Mouse (Mus musculus) heart, postnatal 0 days (tissue): ENCODE results near the gene Myo1g.

Experiments used
- CTCF ChIP-seq: IDR thresholded peaks from 2 replicates; pipeline ENCODE4 v1.5.1; 2016; ENCODE audit warnings: antibody characterized with exemption, control low read depth, low read depth
- EP300 ChIP-seq: IDR thresholded peaks from 2 replicates; pipeline ENCODE4 v1.6.1; 2016; ENCODE audit warnings: antibody characterized with exemption, low read depth

DNA sequence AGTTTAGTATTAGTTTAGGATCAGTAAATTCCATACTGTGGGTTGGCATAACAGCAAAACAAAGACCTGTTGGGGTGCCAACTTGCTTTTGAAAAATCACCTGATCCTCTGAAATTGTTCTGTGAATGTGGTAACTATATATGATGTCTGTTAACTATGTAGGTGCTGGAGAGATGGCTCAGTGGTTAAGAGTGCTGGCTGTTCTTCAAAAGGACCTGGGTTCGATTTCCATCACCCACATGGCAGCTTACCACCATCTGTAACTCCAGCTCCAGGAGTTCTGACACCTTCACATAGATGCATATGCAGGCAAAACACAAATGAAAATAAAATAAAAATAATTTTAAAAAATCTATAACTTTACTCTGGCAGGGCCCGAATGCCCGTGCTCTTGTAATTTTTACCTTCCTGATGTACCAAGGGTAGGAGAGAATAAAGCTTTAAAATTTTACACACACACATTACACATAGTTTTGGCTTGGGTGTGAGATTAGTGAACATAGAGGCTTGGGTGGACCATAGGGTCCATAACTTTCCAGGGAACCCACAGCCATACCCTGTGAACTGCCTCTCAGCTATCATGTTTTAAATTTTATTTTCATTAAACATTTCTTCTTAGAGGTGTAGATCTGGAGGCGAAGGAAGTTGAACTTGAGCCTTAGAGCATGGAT lies 24.6 kb upstream of the Myo1g start:
- TF ChIP-seq EP300 = no peak
- TF ChIP-seq CTCF = no peak
